In genomic region chr2:40000456-40000855, GRCm38 (mm10) we compare ENCODE assay signal across 23 mouse cellular contexts.
DNase-seq lines count a peak whose midpoint lies in the region; ATAC-seq and TF ChIP-seq lines count a peak whose summit lies in the region.
"Had no signal": no experiment of that assay in that cellular context is flagged by ENCODE, and none has a peak within 500 bp of the region (broad histone marks: within the 10 kb centered on the region; RNA-seq: fewer than 3 reads in every experiment).

No protein-coding gene starts in this region.

- peak; percentile 2 for DNase-seq in adrenal gland, adult 2 months
- no peak for DNase-seq in adrenal gland, postnatal 4 days (ENCODE audit: low spot score in 2 of 2)
- DNase-seq in embryonic facial prominence, embryonic 14.5 days (ENCODE audit: low spot score) = peak; percentile 3
- DNase-seq in embryonic facial prominence, embryonic 10.5 days (ENCODE audit: low spot score) = no peak
- DNase-seq in heart, adult 11 months = peak; percentile 11
- no peak for DNase-seq in heart, embryonic 10.5 days (ENCODE audit: low spot score)
- DNase-seq in midbrain, postnatal 0 days (ENCODE audit: low spot score) = peak; percentile 51
- DNase-seq: adrenal gland, adult 8-10 months; kidney, adult 11 months; kidney, postnatal 14 days; layer of hippocampus, adult 9-11 months; thymus, adult 2 months; thymus, postnatal 36 days had no signal

- no peaks in the 10 kb centered on the region for H3K4me1 ChIP-seq in embryonic facial prominence, embryonic 14.5 days (ENCODE audit: control insufficient read depth, insufficient read depth, low read length)
- no peaks in the 10 kb centered on the region for H3K4me1 ChIP-seq in embryonic facial prominence, embryonic 10.5 days
- H3K4me1 ChIP-seq in heart, embryonic 10.5 days = no peaks in the 10 kb centered on the region
- H3K4me1 ChIP-seq in midbrain, postnatal 0 days (ENCODE audit: insufficient read depth, low read length) = no peaks in the 10 kb centered on the region
- H3K4me1 ChIP-seq in midbrain, embryonic 15.5 days = no peaks in the 10 kb centered on the region
- H3K4me1 ChIP-seq: heart, embryonic 15.5 days; limb, embryonic 13.5 days; lung, embryonic 15.5 days had no signal

- H3K4me3 ChIP-seq in embryonic facial prominence, embryonic 14.5 days (ENCODE audit: low read depth, low read length) = no peak overlapping the region
- no peak overlapping the region for H3K4me3 ChIP-seq in embryonic facial prominence, embryonic 10.5 days
- H3K4me3 ChIP-seq in heart, embryonic 10.5 days = no peak overlapping the region
- H3K4me3 ChIP-seq in midbrain, postnatal 0 days (ENCODE audit: low read depth, low read length) = no peak overlapping the region
- H3K4me3 ChIP-seq in midbrain, embryonic 15.5 days = no peak overlapping the region
- H3K4me3 ChIP-seq: heart, embryonic 15.5 days; left cerebral cortex, adult 2 months; limb, embryonic 13.5 days; lung, embryonic 15.5 days had no signal

- no peaks in the 10 kb centered on the region for H3K36me3 ChIP-seq in embryonic facial prominence, embryonic 14.5 days (ENCODE audit: control insufficient read depth, insufficient read depth, low read length)
- H3K36me3 ChIP-seq in embryonic facial prominence, embryonic 10.5 days (replicated peaks) = no peaks in the 10 kb centered on the region
- no peaks in the 10 kb centered on the region for H3K36me3 ChIP-seq in heart, embryonic 10.5 days
- no peaks in the 10 kb centered on the region for H3K36me3 ChIP-seq in midbrain, postnatal 0 days (ENCODE audit: insufficient read depth, low read length)
- H3K36me3 ChIP-seq in midbrain, embryonic 15.5 days (replicated peaks) = no peaks in the 10 kb centered on the region
- H3K36me3 ChIP-seq: heart, embryonic 15.5 days; limb, embryonic 13.5 days; lung, embryonic 15.5 days had no signal

- no peak for TF ChIP-seq CTCF in midbrain, postnatal 0 days (IDR thresholded peaks at IDR 0.05)

- H3K4me2 ChIP-seq in embryonic facial prominence, embryonic 14.5 days (ENCODE audit: low read depth, low read length) = no peak overlapping the region
- no peak overlapping the region for H3K4me2 ChIP-seq in midbrain, postnatal 0 days (ENCODE audit: low read depth, low read length, poor library complexity, severe bottlenecking)
- H3K4me2 ChIP-seq in midbrain, embryonic 15.5 days = no peak overlapping the region
- H3K4me2 ChIP-seq: heart, embryonic 15.5 days; limb, embryonic 13.5 days; liver, embryonic 11.5 days; lung, embryonic 15.5 days; midbrain, embryonic 11.5 days had no signal

- H3K27ac ChIP-seq in embryonic facial prominence, embryonic 14.5 days (replicated peaks; ENCODE audit: low read depth, low read length) = no peak overlapping the region
- H3K27ac ChIP-seq in embryonic facial prominence, embryonic 10.5 days (replicated peaks) = no peak overlapping the region
- no peak overlapping the region for H3K27ac ChIP-seq in heart, embryonic 10.5 days
- no peak overlapping the region for H3K27ac ChIP-seq in midbrain, postnatal 0 days (ENCODE audit: low read depth, low read length)
- no peak overlapping the region for H3K27ac ChIP-seq in midbrain, embryonic 15.5 days
- H3K27ac ChIP-seq: heart, embryonic 15.5 days; left cerebral cortex, adult 2 months; limb, embryonic 13.5 days; lung, embryonic 15.5 days had no signal

- no peak overlapping the region for H3K9ac ChIP-seq in embryonic facial prominence, embryonic 14.5 days (ENCODE audit: low read depth, low read length)
- H3K9ac ChIP-seq in midbrain, postnatal 0 days (replicated peaks; ENCODE audit: low read length, poor library complexity, severe bottlenecking) = no peak overlapping the region
- no peak overlapping the region for H3K9ac ChIP-seq in midbrain, embryonic 15.5 days
- H3K9ac ChIP-seq: heart, embryonic 15.5 days; limb, embryonic 13.5 days; lung, embryonic 15.5 days had no signal

- ATAC-seq in embryonic facial prominence, embryonic 14.5 days (ENCODE audit: low read depth) = no peak
- no peak for ATAC-seq in midbrain, postnatal 0 days (ENCODE audit: low FRiP score)
- ATAC-seq in midbrain, embryonic 15.5 days (replicated peaks) = no peak
- ATAC-seq: activated CD4-positive, CD25-positive, alpha-beta regulatory T cell, adult 4 months; inflammation-experienced regulatory T-cells, adult 6 months had no signal

- WGBS in embryonic facial prominence, embryonic 14.5 days = 45% methylated on average over 1 of the region's 1 CpGs
- WGBS in embryonic facial prominence, embryonic 10.5 days = 58% methylated on average over 1 of the region's 1 CpGs
- WGBS in heart, embryonic 10.5 days = 38% methylated on average over 1 of the region's 1 CpGs
- WGBS in midbrain, postnatal 0 days = 32% methylated on average over 1 of the region's 1 CpGs
- 66% methylated on average over 1 of the region's 1 CpGs for WGBS in midbrain, embryonic 15.5 days

- H3K27me3 ChIP-seq in embryonic facial prominence, embryonic 14.5 days (replicated peaks; ENCODE audit: control insufficient read depth, insufficient read depth, low read length) = no peaks in the 10 kb centered on the region
- H3K27me3 ChIP-seq in embryonic facial prominence, embryonic 10.5 days (replicated peaks; ENCODE audit: low read depth, poor library complexity, severe bottlenecking) = no peaks in the 10 kb centered on the region
- H3K27me3 ChIP-seq in heart, embryonic 10.5 days (ENCODE audit: insufficient read depth, poor library complexity, severe bottlenecking) = no peaks in the 10 kb centered on the region
- no peaks in the 10 kb centered on the region for H3K27me3 ChIP-seq in midbrain, postnatal 0 days (ENCODE audit: insufficient read depth, low read length)
- H3K27me3 ChIP-seq in midbrain, embryonic 15.5 days (replicated peaks) = no peaks in the 10 kb centered on the region
- H3K27me3 ChIP-seq: CH12.LX; heart, embryonic 15.5 days; limb, embryonic 13.5 days; lung, embryonic 15.5 days had no signal

- no peaks in the 10 kb centered on the region for H3K9me3 ChIP-seq in embryonic facial prominence, embryonic 14.5 days (ENCODE audit: control insufficient read depth, low read length)
- no peaks in the 10 kb centered on the region for H3K9me3 ChIP-seq in embryonic facial prominence, embryonic 10.5 days
- no peaks in the 10 kb centered on the region for H3K9me3 ChIP-seq in heart, embryonic 10.5 days
- no peaks in the 10 kb centered on the region for H3K9me3 ChIP-seq in midbrain, postnatal 0 days (ENCODE audit: low read length)
- H3K9me3 ChIP-seq in midbrain, embryonic 15.5 days = no peaks in the 10 kb centered on the region
- H3K9me3 ChIP-seq: heart, embryonic 15.5 days; limb, embryonic 13.5 days; lung, embryonic 15.5 days had no signal

Comparison
In these comparisons a context has a peak if more than half of its experiments do, and no peak if none do; other contexts are left out.
1. DNase-seq: peak in adrenal gland, adult 2 months (single experiment), embryonic facial prominence, embryonic 14.5 days (single experiment), heart, adult 11 months (single experiment) and midbrain, postnatal 0 days (single experiment); none in adrenal gland, postnatal 4 days (0 of 2), embryonic facial prominence, embryonic 10.5 days (single experiment) and heart, embryonic 10.5 days (single experiment).